Mouse (Mus musculus) brain, embryonic 14.5 days (tissue): ENCODE data around the gene Gm21983.

Experiments
- CTCF ChIP-seq: fragments of 200-500 bp; IDR thresholded peaks from 2 replicates; pipeline ENCODE4 v1.5.1; 2012; ENCODE audit warnings: inconsistent platforms, mild to moderate bottlenecking, moderate library complexity, borderline replicate concordance; ENCODE audit not compliant: insufficient read depth, insufficient read length; ENCODE audit errors: extremely low read depth
- POLR2A ChIP-seq: fragments of 200-500 bp; IDR thresholded peaks from 2 replicates; pipeline ENCODE4 v1.6.1; 2012; ENCODE audit warnings: mild to moderate bottlenecking, inconsistent platforms, borderline replicate concordance; ENCODE audit not compliant: poor library complexity, insufficient read depth, insufficient read length, severe bottlenecking; ENCODE audit errors: extremely low read depth

GRCm38 (mm10) chr7:27159256-27159655 lies 21.6 kb downstream of the Gm21983 start:
- TF ChIP-seq CTCF (no peak), POLR2A (no peak)
